Mouse (Mus musculus) frontal cortex, adult (tissue): ENCODE measurements around the gene Eng.

ENCODE experiments used
- ATAC-seq: cut with Nextera tagmentation; 2 replicates; pipeline ENCODE4 v1.9.2; 2017; ENCODE audit warnings: mild to moderate bottlenecking, moderate library complexity, mixed read lengths; ENCODE audit not compliant: low TSS enrichment

The Eng gene

GRCm38 (mm10) chr2:32644083-32644482 lies 2.3 kb upstream of the Eng start:
- no peak for ATAC-seq

DNA sequence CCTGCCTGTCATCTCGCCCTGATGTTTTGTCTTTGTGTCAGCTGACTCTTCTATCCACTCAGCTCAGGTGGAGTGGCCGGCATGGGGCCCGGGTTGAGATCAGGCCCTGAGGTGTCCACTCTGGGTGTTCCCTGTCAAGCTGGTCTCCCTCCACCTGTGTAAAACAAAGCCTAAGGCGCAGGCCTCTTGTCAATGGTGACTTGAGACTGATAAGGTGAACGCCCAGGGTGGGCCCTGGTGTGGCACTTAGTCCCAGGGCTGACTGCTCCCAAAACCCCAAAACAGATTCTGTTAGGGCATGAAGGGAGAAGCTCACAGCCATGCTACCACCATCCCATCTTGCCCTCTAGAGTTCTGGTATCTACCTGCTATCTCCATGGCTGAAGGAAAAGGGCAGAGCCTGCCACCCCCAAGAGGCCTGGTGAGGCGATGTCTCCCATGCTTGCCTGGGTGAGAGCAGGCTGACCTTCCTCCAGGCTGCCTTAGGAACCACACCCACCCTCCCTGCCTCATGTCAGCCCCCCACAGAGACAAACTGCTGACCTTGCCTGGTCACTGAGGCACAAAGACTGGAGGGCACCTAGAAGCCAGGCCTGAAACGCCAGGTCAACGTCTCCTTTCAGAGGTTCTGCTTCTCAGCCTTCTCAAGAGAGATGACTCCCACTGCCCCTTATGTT lies 1.5 kb upstream of the Eng start:
- no peak for ATAC-seq

- no peak for ATAC-seq
Measured at GRCm38 (mm10) chr2:32645647-32646046, 748 bp upstream of the Eng start.

- ATAC-seq: no peak
Measured at GRCm38 (mm10) chr2:32647366-32647765, 971 bp downstream of the Eng start.

- no peak for ATAC-seq
Measured at GRCm38 (mm10) chr2:32653764-32654163, 7.4 kb downstream of the Eng start.

DNA sequence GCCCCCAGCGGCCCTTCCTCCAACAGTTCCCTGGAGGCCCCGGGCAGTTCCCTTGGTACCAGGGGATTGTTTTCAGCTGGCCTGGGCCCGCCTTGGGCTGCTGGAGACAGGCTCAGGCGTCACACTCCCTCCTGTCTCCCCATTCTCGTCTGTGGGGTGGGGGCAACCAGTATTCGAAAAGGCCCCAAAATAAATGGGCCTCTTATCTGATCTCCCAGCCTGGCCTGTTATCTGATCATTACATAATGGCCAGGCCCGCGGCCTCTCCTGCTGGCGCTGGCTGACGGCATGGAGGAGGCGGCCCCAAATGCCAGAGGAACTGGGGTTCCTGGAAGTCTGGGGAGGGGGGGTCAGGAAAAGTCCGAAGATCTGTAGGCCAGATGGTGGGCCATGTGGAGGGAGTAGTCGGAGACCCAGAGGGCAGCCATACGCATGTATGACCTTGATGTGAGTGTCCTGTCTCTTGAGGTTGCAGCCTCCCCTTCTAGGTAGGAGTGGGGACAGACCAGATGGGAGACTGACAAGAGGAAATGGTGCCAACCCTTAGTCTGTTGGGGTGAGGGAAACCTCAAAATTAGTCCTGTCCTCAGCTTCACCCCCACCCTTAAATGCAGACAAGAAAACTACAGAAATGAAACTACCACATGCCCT lies 8.5 kb downstream of the Eng start:
- ATAC-seq: no peak

DNA sequence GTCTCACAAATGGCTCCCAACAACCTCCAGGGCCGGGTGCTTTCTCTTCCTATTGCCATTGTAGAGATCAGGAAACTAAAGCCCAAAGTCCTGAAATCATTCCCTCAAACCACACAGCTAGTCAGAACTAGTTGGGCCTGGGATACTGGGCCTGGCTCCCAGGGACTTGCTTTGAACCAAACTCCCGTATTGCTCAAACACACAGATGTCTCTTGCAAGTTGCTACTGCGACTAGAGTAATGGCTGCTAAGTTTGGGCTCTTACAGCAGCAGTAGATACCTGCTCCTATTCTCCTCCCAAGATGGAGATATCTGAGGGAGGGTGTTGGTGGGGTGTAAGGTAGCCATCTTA lies 9.0 kb downstream of the Eng start:
- no peak for ATAC-seq

DNA sequence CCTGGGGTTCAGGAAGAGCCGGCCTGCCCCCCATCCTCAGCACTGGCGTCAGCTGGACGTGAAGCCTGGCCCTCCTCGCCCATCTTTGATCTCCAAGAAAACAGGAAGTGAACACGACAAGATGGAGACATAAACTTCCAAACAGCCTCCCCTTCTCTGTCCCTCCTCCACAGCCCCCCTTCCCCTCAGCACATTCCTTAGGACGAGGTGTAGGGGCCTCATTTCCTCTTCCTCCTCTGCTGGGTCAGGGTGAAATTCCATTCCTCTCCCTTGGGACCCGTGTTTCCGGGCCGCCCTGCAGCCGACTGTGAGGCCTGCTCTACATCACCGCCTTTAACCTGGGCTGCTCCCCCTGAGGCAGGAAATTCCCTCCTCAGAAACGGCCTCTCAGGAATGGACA lies 9.4 kb downstream of the Eng start:
- no peak for ATAC-seq

DNA sequence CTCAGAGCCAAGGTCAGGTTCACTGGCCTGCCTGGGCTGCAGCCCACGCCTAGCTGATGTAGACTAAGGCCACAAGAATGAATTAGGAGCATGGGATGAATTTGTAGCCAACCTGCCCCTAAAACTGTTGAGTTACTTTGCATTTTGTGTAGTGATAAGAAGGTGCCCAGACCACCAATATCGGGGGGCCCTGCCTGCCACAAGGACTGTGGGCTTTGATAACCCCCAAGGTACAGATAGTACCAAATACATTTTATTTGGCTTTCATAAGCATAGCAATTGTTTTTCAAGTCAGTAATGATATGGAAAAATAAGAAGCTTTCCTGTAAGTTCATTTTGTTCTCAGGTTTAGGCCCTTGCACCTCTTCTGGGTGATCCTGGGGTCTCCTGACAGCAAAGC lies 12.5 kb downstream of the Eng start:
- ATAC-seq: no peak

GRCm38 (mm10) chr2:32661509-32662107 lies 15.2 kb downstream of the Eng start:
- ATAC-seq: no peak

- no peak for ATAC-seq
Measured at GRCm38 (mm10) chr2:32662291-32662690, 15.9 kb downstream of the Eng start.

DNA sequence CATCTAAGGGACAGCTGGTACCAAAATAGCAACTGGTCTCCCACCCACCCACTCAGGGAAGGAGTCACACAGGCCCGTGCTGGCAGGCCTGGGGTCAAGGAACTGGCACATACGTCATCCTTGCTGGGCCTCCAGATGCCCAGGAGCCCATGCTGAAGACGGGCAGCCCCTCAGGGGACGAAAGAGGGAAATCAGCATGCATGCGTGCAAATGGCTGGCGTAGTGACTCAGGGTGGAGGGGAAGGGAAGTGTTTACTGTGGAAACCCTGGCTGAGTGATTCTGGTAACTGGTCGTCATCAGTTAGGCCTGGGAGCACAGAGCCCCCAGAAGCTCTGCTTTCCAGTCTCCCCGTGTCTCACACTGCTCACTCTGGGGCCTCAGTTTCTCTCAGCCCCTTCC lies 18.9 kb downstream of the Eng start:
- ATAC-seq: no peak

- no peak for ATAC-seq
Measured at GRCm38 (mm10) chr2:32665853-32666252, 19.5 kb downstream of the Eng start.

- ATAC-seq: no peak
Measured at GRCm38 (mm10) chr2:32667775-32668174, 21.4 kb downstream of the Eng start.

- no peak for ATAC-seq
Measured at GRCm38 (mm10) chr2:32668176-32668575, 21.8 kb downstream of the Eng start.

GRCm38 (mm10) chr2:32669876-32670275 lies 23.5 kb downstream of the Eng start:
- ATAC-seq: no peak

GRCm38 (mm10) chr2:32671147-32671546 lies 24.8 kb downstream of the Eng start:
- ATAC-seq: no peak

DNA sequence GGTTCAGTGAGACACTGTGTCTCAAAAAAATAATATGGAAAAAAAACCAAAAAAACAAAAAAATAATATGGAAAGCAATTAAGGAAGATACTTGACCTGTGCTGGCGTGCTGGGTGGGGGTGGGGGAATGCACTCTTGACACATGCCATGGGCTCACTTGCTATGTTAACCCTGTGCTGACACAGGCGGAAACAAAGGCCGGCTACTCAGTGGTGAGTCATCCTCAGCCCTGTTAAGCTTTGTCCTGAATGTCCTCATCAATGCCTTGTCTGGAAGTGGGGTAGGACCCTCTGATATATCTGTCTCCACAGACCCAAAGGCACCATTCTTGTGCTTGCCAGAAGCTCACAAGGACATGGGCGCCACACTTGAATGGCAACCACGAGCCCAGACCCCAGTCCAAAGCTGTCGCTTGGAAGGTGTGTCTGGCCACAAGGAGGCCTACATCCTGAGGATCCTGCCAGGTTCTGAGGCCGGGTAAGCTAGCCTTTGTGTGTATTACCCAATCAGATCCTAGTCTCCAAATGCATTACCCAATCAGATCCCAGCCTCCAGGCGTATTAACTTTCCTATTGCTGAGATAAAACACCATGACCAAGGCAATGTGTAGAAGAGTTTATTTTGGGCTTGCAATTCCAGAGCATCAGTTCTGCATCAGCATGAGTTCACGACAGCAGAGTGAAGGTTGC lies 25.7 kb downstream of the Eng start:
- ATAC-seq: no peak

DNA sequence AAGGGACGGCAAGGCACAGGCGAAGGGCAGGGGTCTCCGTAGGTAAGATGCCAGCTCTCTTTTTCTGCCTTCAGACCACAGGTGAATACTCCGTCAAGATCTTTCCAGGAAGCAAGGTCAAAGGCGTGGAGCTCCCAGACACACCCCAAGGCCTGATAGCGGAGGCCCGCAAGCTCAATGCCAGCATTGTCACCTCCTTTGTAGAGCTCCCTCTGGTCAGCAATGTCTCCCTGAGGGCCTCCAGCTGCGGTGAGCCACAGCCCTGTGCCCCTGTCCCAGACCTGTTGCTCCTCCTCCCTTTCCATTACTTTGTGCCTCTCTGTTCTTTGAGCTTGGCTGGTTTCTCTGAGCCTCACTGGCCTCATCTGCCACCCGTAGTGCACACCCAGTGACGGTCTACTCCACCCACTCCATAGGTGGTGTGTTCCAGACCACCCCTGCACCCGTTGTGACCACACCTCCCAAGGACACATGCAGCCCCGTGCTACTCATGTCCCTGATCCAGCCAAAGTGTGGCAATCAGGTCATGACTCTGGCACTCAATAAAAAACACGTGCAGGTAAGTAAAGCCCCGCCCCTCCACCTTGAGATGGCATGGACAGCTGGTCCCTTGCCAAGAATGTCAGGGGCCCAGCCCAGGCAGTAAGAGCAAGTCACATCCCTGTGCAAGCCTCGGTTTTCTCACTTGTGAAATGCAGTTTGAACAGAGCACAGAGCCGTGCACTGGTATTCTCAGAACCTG lies 27.0 kb downstream of the Eng start:
- ATAC-seq: no peak

DNA sequence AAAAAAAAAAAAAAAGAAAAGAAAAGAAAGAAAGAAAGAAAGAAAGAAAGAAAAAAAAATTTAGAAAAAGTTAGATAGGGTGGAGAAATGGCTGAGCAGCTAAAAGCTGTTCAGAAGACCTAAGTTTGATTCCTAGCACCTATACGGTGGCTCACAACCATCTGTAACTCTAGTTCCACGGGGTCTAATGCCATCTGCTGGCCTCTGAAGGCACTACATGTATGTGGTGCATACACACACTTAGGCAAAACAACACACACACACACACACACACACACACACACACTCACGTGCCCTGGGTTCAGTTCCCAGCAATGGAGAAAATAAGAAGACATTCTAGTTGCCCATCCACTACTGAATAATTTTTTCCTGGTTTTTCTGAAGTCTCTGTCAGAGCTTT lies 30.4 kb downstream of the Eng start:
- ATAC-seq: no peak

DNA sequence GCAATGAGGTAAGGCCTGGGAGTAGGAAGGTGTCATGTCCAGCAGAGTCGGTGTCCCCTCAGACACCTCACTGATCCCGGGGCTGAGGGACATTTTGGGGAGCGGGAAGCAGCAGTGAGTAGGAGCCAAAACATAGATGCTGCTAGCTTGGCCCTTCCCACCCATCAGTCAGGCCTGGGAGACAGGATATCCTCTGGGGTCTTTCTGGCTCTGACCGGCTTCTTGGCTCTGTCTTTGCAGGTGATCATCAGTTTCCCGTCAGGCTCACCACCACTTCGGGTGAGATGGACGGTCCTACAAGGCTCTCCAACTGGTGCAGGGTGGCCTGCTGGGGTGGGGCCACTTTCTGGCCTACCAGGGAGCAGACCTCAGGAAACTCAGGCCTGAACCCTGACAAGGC lies 31.3 kb downstream of the Eng start:
- ATAC-seq: no peak

- ATAC-seq: peak; percentile 92
Measured at GRCm38 (mm10) chr2:32680051-32680451, 33.7 kb downstream of the Eng start.
